Mouse (Mus musculus) cerebellum, adult 2 months (tissue): ENCODE measurements at regions not wholly inside any gene's neighbourhood (a gene's known extent, or its start where the extent isn't known, plus 50 kb on each side); places are given as distances from the start of the nearest gene placed in this dataset.

ENCODE experiments used
- CTCF ChIP-seq: fragments of 200-500 bp; IDR thresholded peaks from 2 replicates; pipeline ENCODE4 v1.5.1; 2011; ENCODE audit warnings: low read depth, mild to moderate bottlenecking, control low read depth, low read length, moderate library complexity, borderline replicate concordance; ENCODE audit not compliant: insufficient read depth
- POLR2A ChIP-seq: fragments of 200-500 bp; IDR thresholded peaks from 2 replicates; pipeline ENCODE4 v1.6.1; 2011; ENCODE audit warnings: low read length, control low read depth, borderline replicate concordance; ENCODE audit not compliant: insufficient read depth

DNA sequence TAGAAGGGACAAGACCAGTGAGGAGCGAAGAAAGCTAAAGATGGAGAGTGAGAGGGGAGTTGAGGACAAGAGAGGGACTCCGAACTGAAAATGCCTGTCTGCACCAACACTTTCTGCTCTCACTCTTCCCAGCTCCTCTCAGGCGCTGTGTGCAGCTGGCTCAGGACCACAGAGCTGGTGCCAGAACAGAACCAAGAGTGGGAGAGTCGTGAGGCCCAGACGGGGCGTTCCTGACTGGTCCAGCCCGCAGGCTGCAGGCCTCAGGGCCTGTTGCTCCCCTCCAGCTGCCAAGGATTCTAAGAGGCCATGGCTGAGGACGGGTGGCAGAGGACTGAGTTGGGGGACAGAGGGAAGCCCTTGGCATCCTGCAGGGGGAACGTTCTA, 101.7 kb downstream of the Banf2 start:
- no peak for TF ChIP-seq CTCF
- no peak for TF ChIP-seq POLR2A
